Mouse (Mus musculus): ENCODE data around the gene Hoxc6.

Gene Hoxc6

GRCm38 (mm10) chr15:102997939-102998355 lies at the start of gene Hoxc6:
Hoxc6 (plus strand) TSS chr15:102998257.
- DNase-seq (ENCODE audit: low read depth) = no peak

- DNase-seq (ENCODE audit: low read depth) = no peak
These were observed 49.2 kb upstream of the Hoxc6 start for GRCm38 (mm10) chr15:102948842-102949241.

- no peak for DNase-seq (ENCODE audit: low read depth)
These were observed 48.4 kb upstream of the Hoxc6 start for GRCm38 (mm10) chr15:102949696-102950095.

GRCm38 (mm10) chr15:102950877-102951276 lies 47.2 kb upstream of the Hoxc6 start:
- no peak for DNase-seq (ENCODE audit: low read depth)

- no peak for DNase-seq (ENCODE audit: low read depth)
These were observed 44.5 kb upstream of the Hoxc6 start for GRCm38 (mm10) chr15:102953561-102953960.

GRCm38 (mm10) chr15:102954192-102955006 lies 43.7 kb upstream of the Hoxc6 start, which contains the start of gene Hoxc11:
Hoxc11 (plus strand) TSS chr15:102954427.
- DNase-seq (ENCODE audit: low read depth) = no peak

- no peak for DNase-seq (ENCODE audit: low read depth)
These were observed 43.1 kb upstream of the Hoxc6 start for GRCm38 (mm10) chr15:102955007-102955382.

- no peak for DNase-seq (ENCODE audit: low read depth)
These were observed 42.0 kb upstream of the Hoxc6 start for GRCm38 (mm10) chr15:102955833-102956640.

GRCm38 (mm10) chr15:102956906-102957305 lies 41.2 kb upstream of the Hoxc6 start:
- DNase-seq (ENCODE audit: low read depth) = no peak

GRCm38 (mm10) chr15:102959663-102960191 lies 38.3 kb upstream of the Hoxc6 start:
- DNase-seq (ENCODE audit: low read depth) = no peak

- no peak for DNase-seq (ENCODE audit: low read depth)
These were observed 36.3 kb upstream of the Hoxc6 start for GRCm38 (mm10) chr15:102961728-102962127.

GRCm38 (mm10) chr15:102962492-102962891 lies 35.6 kb upstream of the Hoxc6 start:
- no peak for DNase-seq (ENCODE audit: low read depth)

- no peak for DNase-seq (ENCODE audit: low read depth)
These were observed 34.8 kb upstream of the Hoxc6 start for GRCm38 (mm10) chr15:102963259-102963658.

- no peak for DNase-seq (ENCODE audit: low read depth)
These were observed 34.1 kb upstream of the Hoxc6 start for GRCm38 (mm10) chr15:102963671-102964640.

GRCm38 (mm10) chr15:102965003-102965891 lies 32.8 kb upstream of the Hoxc6 start:
- no peak for DNase-seq (ENCODE audit: low read depth)

- DNase-seq (ENCODE audit: low read depth) = peak; percentile 69
These were observed 31.9 kb upstream of the Hoxc6 start for GRCm38 (mm10) chr15:102965892-102966775.

- DNase-seq (ENCODE audit: low read depth) = no peak
These were observed 31.2 kb upstream of the Hoxc6 start, which contains the start of gene Hoxc10 for GRCm38 (mm10) chr15:102966776-102967311. Hoxc10 (plus strand) TSS chr15:102966796.

- no peak for DNase-seq (ENCODE audit: low read depth)
These were observed 30.8 kb upstream of the Hoxc6 start, which contains the start of gene Hoxc5 for GRCm38 (mm10) chr15:102967312-102967510. Hoxc5 (plus strand) TSS chr15:102967443.

All from c-Kit-positive CD71-negative TER-119-negative erythroid progenitor cells, embryonic 14.5 days (primary cell).